8 mouse cellular contexts compared by ENCODE assay signal in the genomic region with DNA sequence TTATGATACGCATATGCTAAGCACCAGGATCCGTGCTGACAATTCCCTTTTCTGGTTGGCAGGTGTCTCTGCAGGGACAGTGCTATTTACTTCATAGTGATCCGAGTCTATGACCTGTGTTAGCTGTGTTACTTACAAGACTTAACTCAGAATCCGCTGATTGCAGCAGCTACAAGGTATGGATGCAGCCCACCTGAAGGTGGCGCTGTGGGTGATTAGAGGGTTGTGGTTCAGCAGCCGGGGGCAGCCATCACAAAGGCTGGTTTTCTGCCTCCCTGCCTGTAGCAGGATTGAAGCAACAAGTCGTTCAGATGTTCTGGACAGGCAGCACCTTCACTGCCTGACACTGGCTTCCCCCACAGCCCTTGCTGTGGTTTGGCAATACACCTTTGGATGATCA.
DNase-seq lines count a peak whose midpoint lies in the region; ATAC-seq and TF ChIP-seq lines count a peak whose summit lies in the region.
"Had no signal": no experiment of that assay in that cellular context is flagged by ENCODE, and none has a peak within 500 bp of the region (broad histone marks: within the 10 kb centered on the region; RNA-seq: fewer than 3 reads in every experiment).

No protein-coding gene starts in this region.

- in situ Hi-C loops in ES-E14 (cut with MboI; ENCODE audit: low sequenced_read_pairs in 2 of 2, unreplicated experiment in 2 of 2) = no loop called here

- H3K27me3 ChIP-seq in hindbrain, embryonic 16.5 days (replicated peaks; ENCODE audit: control insufficient read depth, insufficient read depth, low read length) = no peaks in the 10 kb centered on the region
- H3K27me3 ChIP-seq: limb, embryonic 15.5 days had no signal

- peaks cover 5 to 6% of the 10 kb centered on the region in 2 experiments; a peak in 1 of 4 replicates for H3K4me1 ChIP-seq in ES-E14 (ENCODE audit: control insufficient read depth in 2 of 2, insufficient read depth in 2 of 2, low read length in 2 of 2, poor library complexity in 1 of 2)
- H3K4me1 ChIP-seq in hindbrain, embryonic 16.5 days (ENCODE audit: control insufficient read depth, insufficient read depth, low read depth, low read length) = peaks cover 32% of the 10 kb centered on the region

- peak overlapping the region; percentile 89; the same call in 1 of the 2 replicates for H3K4me2 ChIP-seq in hindbrain, embryonic 16.5 days (ENCODE audit: low read length)

- no peaks in the 10 kb centered on the region for H3K9me3 ChIP-seq in ES-E14 (ENCODE audit: control insufficient read depth, insufficient read depth, low read depth, low read length)
- no peaks in the 10 kb centered on the region for H3K9me3 ChIP-seq in hindbrain, embryonic 16.5 days (ENCODE audit: control insufficient read depth, low read length)
- H3K9me3 ChIP-seq: limb, embryonic 15.5 days had no signal

- H3K9ac ChIP-seq in ES-E14 (ENCODE audit: insufficient read depth, low read depth, low read length, poor library complexity, severe bottlenecking) = no peak overlapping the region
- no peak overlapping the region for H3K9ac ChIP-seq in hindbrain, embryonic 16.5 days (ENCODE audit: low read depth, low read length)
- H3K9ac ChIP-seq: limb, embryonic 15.5 days had no signal

- peak; percentile 58 to 74 for DNase-seq in kidney, postnatal 4 days
- DNase-seq in kidney, adult 8-10 months = no peak
- DNase-seq in ES-E14 (ENCODE audit: low read depth, low spot score) = peak; percentile 62
- DNase-seq in brain, embryonic 14.5 days (ENCODE audit: low read depth) = peak; percentile 75
- peak; percentile 30 for DNase-seq in thymus, postnatal 14 days

- H3K27ac ChIP-seq in ES-E14 (ENCODE audit: insufficient read depth, low read depth, low read length, poor library complexity, severe bottlenecking) = no peak overlapping the region
- H3K27ac ChIP-seq in hindbrain, embryonic 16.5 days (ENCODE audit: low read depth, low read length) = no peak overlapping the region
- H3K27ac ChIP-seq: limb, embryonic 15.5 days had no signal

- no peaks in the 10 kb centered on the region for H3K36me3 ChIP-seq in ES-E14 (ENCODE audit: control insufficient read depth, insufficient read depth, low read length, poor library complexity, severe bottlenecking)
- H3K36me3 ChIP-seq in hindbrain, embryonic 16.5 days (ENCODE audit: control insufficient read depth, insufficient read depth, low read length) = no peaks in the 10 kb centered on the region
- H3K36me3 ChIP-seq: limb, embryonic 15.5 days had no signal

- ATAC-seq in hindbrain, embryonic 16.5 days = no peak
- ATAC-seq in erythroid progenitor cell, adult 5-6 weeks (replicated peaks; ENCODE audit: low FRiP score, poor library complexity, severe bottlenecking) = no peak

- H3K4me3 ChIP-seq in ES-E14 (ENCODE audit: insufficient read depth in 1 of 2, low read depth in 1 of 2, low read length in 2 of 2, poor library complexity in 1 of 2, severe bottlenecking in 1 of 2) = no peak overlapping the region
- no peak overlapping the region for H3K4me3 ChIP-seq in hindbrain, embryonic 16.5 days (ENCODE audit: low read length)
- H3K4me3 ChIP-seq: limb, embryonic 15.5 days had no signal

- WGBS in hindbrain, embryonic 16.5 days = 27% methylated on average over 7 of the region's 7 CpGs

- TF ChIP-seq CTCF in brain, embryonic 14.5 days (IDR thresholded peaks at IDR 0.05; ENCODE audit: borderline replicate concordance, extremely low read depth, insufficient read depth, insufficient read length) = peak; percentile 58

- TF ChIP-seq POLR2A in brain, embryonic 14.5 days (IDR thresholded peaks at IDR 0.05; ENCODE audit: borderline replicate concordance, extremely low read depth, insufficient read depth, insufficient read length, poor library complexity, severe bottlenecking) = no peak

TF ChIP-seq in ES-E14, 5 proteins besides CTCF, POLR2A, EP300 and RAD21:
- TF ChIP-seq ZC3H11A (IDR thresholded peaks at IDR 0.05; ENCODE audit: borderline replicate concordance, low read depth, low read length) (no peak), CHD2 (IDR thresholded peaks at IDR 0.05; ENCODE audit: low read depth, low read length) (no peak), HCFC1 (IDR thresholded peaks at IDR 0.05; ENCODE audit: borderline replicate concordance, insufficient read depth, low read length) (no peak), MAFK (IDR thresholded peaks at IDR 0.05; ENCODE audit: insufficient read depth, low read depth, low read length) (no peak)

Comparison
In these comparisons a context has a peak if more than half of its experiments do, and no peak if none do; other contexts are left out.
1. DNase-seq: peak in kidney, postnatal 4 days (2 of 2), ES-E14 (single experiment), brain, embryonic 14.5 days (single experiment) and thymus, postnatal 14 days (single experiment); none in kidney, adult 8-10 months (0 of 2).